Mouse (Mus musculus) ES-E14 (cell line): ENCODE measurements at regions not wholly inside any gene's neighbourhood (a gene's known extent, or its start where the extent isn't known, plus 50 kb on each side); places are given as distances from the start of the nearest gene placed in this dataset.

ENCODE experiments used
- CHD2 ChIP-seq: IDR thresholded peaks from 2 replicates; pipeline ENCODE4 v1.6.1; 2014; ENCODE audit warnings: mild to moderate bottlenecking, low read depth, low read length, inconsistent platforms
- HCFC1 ChIP-seq: IDR thresholded peaks from 2 replicates; pipeline ENCODE4 v1.6.1; 2012; ENCODE audit warnings: low read length, inconsistent platforms, borderline replicate concordance; ENCODE audit not compliant: insufficient read depth
- MAFK ChIP-seq: IDR thresholded peaks from 2 replicates; pipeline ENCODE4 v1.6.1; 2014; ENCODE audit warnings: mild to moderate bottlenecking, low read depth, low read length, inconsistent platforms; ENCODE audit not compliant: insufficient read depth
- ZC3H11A ChIP-seq: IDR thresholded peaks from 2 replicates; pipeline ENCODE4 v1.6.1; 2012; ENCODE audit warnings: low read depth, mild to moderate bottlenecking, inconsistent platforms, low read length, borderline replicate concordance
- ZNF384 ChIP-seq: IDR thresholded peaks from 2 replicates; pipeline ENCODE4 v1.6.1; 2012; ENCODE audit warnings: low read depth, low read length, inconsistent platforms

GRCm38 (mm10) chr12:52368466-52368865 is 135.3 kb upstream of the Arhgap5 start:
- TF ChIP-seq CHD2, result no peak
- TF ChIP-seq ZC3H11A, result no peak
- TF ChIP-seq ZNF384, result no peak
- TF ChIP-seq MAFK, result no peak
- no peak for TF ChIP-seq HCFC1
